Mouse (Mus musculus): ENCODE measurements around the gene Abca7.
A peak's percentile ranks its signal among the peaks of the same experiment; 100 is the strongest.
"Not testable (repeated sequence)": the region's sequence is repeated elsewhere in the genome, so short reads cannot be mapped to it uniquely, and the experiment has no call there.

The Abca7 gene

DNA sequence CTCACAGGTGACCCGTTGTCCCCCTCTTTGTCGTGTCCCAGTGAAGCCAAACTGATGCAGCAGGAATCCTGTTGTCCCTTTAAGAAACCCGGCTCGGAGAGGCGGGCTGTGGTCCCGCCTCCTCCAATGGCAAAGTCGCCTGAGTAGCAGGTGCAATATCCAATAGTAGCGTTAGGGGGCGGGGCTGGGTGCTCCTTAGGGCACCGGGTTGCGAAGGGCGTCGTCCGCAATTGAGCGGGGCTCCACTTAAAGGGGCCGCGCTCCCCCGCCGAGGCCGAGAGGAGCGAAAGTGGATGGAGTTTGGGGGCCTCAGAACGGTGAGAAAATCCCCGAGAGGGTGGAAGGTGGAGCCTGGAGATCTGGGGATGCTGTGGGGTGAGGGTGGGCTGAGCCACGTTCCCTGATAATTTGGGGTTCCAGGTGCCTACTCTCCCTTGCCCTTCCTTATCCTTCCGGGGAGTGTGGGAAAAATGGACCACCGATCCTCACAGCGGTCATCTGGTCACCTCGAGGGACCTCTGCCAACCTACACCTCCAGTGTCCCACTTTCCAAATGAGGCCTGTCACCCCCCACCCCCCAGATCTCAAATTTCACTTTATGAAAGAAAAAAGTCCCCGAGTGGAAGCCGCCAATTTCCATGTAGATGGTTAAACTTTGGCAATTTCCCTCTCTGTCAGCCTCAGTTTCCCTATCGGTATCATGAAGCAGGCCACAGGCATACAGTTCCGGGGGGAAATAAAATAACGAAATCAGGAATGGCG lies at the start of gene Abca7:
Abca7 (plus strand) TSS at position 223 of the 762 bp plus-strand sequence.
- peak; percentile 94 for DNase-seq (ENCODE audit: low read depth, low spot score)

DNA sequence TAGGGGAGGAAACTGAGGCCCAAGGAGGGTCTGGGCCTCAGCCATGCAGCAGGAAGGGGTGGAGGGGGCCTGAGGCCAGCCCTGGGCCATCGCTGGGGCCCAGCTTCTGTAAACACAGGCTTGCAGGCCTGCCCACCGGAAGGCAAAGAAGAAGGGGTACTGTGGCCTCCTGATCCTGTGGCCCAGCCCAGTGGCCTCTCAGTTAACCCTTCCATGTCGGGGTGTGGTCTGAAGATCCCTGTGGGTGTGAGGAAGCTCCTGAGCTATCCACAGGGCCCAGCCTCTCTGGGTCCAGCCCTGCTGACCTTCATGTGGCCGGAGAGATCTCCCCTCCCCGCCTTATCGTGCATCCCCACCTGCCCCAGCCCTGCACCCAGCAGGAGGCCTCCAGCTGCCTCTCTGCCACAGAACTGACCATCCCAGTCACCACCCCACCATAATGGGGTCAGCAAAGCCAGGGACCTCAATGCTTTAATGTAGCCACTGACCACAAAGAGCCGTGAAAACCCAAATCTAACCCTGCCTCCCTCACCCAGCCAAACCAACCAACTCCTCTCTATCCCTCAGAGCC lies 49.5 kb upstream of the Abca7 start:
- DNase-seq (ENCODE audit: low read depth, low spot score), result no peak

DNA sequence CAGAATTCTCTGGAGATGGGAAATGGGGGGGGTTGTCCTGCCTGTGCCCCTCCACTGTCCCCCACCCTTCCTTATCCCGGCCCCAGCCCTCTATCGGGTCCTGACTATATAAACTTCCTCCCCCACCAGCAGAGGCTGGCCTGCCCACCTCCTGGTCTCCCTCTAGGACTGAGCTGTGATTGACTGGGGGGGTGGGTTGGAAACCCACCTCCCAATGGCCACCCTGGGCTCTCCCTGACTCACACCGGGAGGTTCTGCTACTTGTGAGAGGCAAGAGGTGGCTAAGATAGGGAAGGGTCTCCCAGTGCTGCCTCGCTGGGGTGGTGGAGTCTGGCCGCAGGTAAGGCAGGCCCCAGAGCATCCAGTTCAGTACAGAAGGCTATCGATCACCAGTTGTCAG lies 48.8 kb upstream of the Abca7 start:
- no peak for DNase-seq (ENCODE audit: low read depth, low spot score)

GRCm38 (mm10) chr10:79949873-79950272 lies 46.4 kb upstream of the Abca7 start:
- DNase-seq (ENCODE audit: low read depth, low spot score), result no peak

GRCm38 (mm10) chr10:79950661-79951060 lies 45.6 kb upstream of the Abca7 start:
- no peak for DNase-seq (ENCODE audit: low read depth, low spot score)

DNA sequence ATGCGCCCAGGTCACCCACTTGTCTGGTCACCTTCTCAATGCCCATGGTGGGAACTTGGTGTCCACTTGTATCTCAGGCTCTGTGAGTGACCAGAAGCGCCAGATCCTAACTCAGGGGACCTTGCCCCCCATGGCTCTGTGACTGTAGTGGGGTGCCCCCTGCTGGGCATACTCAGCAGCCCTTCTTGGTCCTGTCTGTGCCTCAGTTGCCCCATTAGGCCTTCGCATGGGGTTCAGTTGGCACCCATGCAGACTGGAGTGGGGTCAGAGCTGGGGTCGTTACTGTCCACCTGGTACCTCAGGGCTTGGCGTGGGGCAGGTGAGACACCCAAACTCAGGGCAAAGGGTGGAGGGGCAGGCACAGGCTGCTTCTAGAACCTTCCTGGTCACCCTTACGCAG lies 42.3 kb upstream of the Abca7 start:
- no peak for DNase-seq (ENCODE audit: low read depth, low spot score)

DNA sequence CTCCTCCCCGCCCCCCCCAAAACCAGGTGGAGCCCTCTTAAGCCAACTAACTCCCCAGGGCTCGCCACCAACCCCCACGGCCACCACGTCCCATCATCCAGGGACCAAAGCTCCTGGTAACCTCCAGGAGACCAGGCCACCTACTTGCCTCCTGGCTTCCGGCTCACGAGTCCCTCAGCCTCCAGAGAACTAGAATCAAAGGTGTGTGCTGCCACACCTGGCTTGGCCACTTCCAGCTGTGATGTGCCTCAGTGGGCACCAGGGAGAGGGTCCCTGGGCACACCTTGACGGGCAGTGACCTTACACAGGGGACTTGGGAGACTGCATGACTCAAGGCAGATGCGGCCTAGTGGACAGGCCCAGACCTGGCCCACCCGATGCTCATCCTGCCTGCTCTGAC lies 40.6 kb upstream of the Abca7 start:
- DNase-seq (ENCODE audit: low read depth, low spot score), result no peak

DNA sequence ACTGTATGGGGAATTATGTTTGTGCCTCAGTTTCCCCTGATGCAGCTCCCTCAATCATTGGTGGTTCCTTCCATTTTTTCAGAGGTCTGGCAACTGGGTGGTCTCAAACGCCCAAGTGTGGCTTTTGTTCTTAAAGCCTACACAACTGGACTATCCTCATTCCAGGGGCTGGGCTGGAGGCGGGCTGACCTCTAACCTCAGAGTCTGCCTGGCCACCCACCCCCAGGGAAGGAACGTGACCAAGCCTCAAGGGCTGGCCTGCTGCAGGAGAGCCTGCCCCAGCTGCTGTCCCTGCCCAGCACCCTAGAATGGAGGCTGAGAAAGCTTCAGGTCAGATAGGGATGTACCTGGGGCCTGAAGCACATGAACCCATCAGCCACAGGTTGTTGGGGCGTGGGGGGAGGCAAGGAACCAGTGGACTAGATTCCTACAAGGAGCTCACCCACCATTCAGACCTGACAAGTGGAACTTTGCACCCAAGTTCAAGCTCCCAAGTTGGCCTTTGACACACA lies 39.6 kb upstream of the Abca7 start:
- no peak for DNase-seq (ENCODE audit: low read depth, low spot score)

GRCm38 (mm10) chr10:79958140-79958816 lies 38.0 kb upstream of the Abca7 start:
- DNase-seq (ENCODE audit: low read depth, low spot score), result peak; percentile 61

- not testable (repeated sequence) for DNase-seq (ENCODE audit: low read depth, low spot score)
Observed at GRCm38 (mm10) chr10:79959412-79959811, 36.9 kb upstream of the Abca7 start.

- peak; percentile 100 for DNase-seq (ENCODE audit: low read depth, low spot score)
Observed at GRCm38 (mm10) chr10:79959847-79960601, 36.3 kb upstream of the Abca7 start, which contains the start of gene Wdr18. Gene Wdr18 (plus strand): TSS chr10:79960152.

GRCm38 (mm10) chr10:79960671-79961294 lies 35.5 kb upstream of the Abca7 start:
- DNase-seq (ENCODE audit: low read depth, low spot score), result no peak

DNA sequence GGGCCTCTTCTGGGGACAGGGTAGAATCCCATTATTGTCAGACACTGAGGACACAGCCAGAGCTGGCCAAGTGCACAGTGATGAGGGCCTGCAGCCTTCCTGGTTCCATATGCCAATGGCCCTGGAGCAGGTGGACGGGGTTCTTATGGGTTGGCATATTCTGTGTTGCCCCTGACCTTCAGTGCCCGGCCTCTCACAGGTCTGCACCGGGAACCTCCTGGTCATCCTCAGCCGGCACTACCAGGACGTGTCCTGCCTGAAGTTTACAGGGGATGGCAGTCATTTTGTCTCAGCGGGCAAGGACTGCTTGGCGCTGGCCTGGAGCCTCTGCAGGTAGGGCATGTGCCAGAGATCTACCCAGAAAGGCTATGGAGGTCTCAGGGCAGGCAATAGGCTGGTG lies 31.6 kb upstream of the Abca7 start:
- no peak for DNase-seq (ENCODE audit: low read depth, low spot score)

- DNase-seq (ENCODE audit: low read depth, low spot score), result no peak
Observed at GRCm38 (mm10) chr10:79965325-79965724, 31.0 kb upstream of the Abca7 start.

DNA sequence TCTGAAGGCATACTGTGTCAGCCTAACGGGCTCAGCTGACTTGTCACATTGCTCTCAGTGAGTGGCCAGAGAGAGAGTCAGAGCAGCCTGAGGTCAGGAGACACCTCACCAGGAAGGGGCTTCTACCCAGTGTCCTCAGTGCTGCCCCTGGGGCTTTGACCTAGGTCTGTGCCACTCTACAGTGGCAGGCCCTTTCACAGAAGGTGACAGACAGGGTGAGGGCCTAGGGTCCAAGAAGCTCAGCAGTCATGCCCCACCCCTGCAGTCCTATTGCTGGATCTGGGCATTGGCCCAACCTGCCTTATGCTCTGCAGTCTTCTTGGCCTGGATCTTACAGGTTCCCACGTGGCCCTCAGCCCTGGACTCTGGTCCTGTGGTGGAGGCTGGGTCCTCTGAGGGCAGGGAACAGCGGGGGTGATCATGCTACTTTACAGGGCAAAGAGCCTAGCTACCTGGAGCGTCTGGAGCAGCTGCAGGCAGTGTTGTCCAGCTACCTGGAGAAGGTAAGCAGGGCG lies 29.4 kb upstream of the Abca7 start:
- no peak for DNase-seq (ENCODE audit: low read depth, low spot score)

GRCm38 (mm10) chr10:79968181-79968580 lies 28.1 kb upstream of the Abca7 start:
- no peak for DNase-seq (ENCODE audit: low read depth, low spot score)

GRCm38 (mm10) chr10:79969124-79969568 lies 27.1 kb upstream of the Abca7 start:
- no peak for DNase-seq (ENCODE audit: low read depth, low spot score)

DNA sequence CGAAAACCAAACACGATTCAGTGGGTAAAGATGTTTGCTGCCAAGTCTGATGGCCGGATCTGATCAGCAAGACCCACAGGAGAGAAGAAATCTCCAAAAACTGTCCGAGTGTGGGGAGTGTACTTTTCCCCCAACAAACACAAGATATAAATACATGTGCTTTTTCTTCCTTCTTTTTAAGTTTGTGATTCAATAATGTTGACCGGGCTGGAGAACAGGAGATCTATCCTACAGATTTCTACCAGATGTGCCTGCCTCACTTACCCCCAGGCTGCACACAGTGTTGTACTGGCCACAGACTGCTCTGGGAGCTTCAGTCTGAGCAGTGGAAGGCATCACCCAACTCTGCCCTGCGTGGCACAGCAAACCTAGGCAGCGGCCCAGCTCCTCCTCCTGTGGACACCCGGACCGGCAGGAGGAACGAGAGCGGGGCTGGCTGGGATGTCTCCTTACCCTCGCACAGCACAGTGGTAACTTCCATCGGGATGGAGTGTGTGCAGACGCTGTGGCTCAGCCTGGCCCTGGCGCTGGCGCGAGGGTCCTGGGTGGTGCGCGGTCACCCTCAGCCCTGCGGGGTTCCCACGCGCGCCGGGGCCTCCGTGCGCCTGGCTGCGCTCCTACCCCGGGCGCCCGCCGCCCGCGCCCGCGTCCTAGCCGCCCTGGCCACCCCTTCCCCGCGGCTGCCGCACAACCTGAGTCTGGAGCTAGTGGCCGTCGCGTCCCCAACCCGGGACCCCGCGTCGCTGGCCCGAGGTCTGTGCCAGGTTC lies 25.7 kb upstream of the Abca7 start, which contains the start of gene Grin3b:
Grin3b (plus strand) TSS at position 301 of the 768 bp plus-strand sequence.
- no peak for DNase-seq (ENCODE audit: low read depth, low spot score)

- no peak for DNase-seq (ENCODE audit: low read depth, low spot score)
Observed at GRCm38 (mm10) chr10:79971183-79971497, 25.2 kb upstream of the Abca7 start.

DNA sequence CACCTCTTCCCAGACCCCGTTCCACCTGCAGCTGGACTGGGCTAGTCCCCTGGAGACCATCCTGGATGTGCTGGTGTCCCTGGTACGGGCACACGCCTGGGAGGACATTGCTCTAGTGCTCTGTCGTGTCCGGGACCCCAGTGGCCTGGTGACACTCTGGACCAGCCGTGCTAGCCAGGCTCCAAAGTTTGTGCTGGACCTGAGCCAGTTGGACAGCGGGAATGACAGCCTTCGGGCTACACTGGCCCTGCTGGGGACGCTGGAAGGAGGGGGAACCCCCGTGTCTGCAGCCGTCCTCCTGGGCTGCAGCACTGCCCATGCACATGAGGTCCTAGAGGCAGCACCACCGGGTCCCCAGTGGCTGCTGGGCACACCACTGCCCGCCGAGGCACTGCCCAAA lies 23.5 kb upstream of the Abca7 start:
- no peak for DNase-seq (ENCODE audit: low read depth, low spot score)
